Mouse (Mus musculus) cortical plate, adult 2 months (tissue): ENCODE data around the gene Cracr2b.

Experiments used
- CTCF ChIP-seq: fragments of 200-500 bp; IDR thresholded peaks from 2 replicates; pipeline ENCODE4 v1.5.1; 2011; ENCODE audit warnings: mild to moderate bottlenecking, control low read depth, low read length; ENCODE audit not compliant: insufficient read depth; ENCODE audit errors: extremely low read depth
- POLR2A ChIP-seq: fragments of 200-500 bp; IDR thresholded peaks from 2 replicates; pipeline ENCODE4 v1.6.1; 2011; ENCODE audit warnings: mild to moderate bottlenecking, low read length, control low read depth; ENCODE audit not compliant: insufficient read depth; ENCODE audit errors: extremely low read depth

- TF ChIP-seq POLR2A (no peak), CTCF (no peak)
Measured at GRCm38 (mm10) chr7:141418970-141419369, 41.9 kb upstream of the Cracr2b start.
